Mouse (Mus musculus) splenic B cell, adult 2 months (primary cell): ENCODE data around the gene Dbndd1.
"Not testable (repeated sequence)": the region's sequence is repeated elsewhere in the genome, so short reads cannot be mapped to it uniquely, and the experiment has no call there.

Experiments used
- DNase-seq: peaks from one replicate; pipeline ENCODE4 v3.0.0-alpha.2; 2011; ENCODE audit warnings: low read depth, low spot score
- H3K27me3 ChIP-seq: 2 replicates; pipeline ENCODE4 v1.6.1; 2012; ENCODE audit warnings: mild to moderate bottlenecking, low read length, moderate library complexity, mixed read lengths; ENCODE audit not compliant: control insufficient read depth, poor library complexity, insufficient read depth, severe bottlenecking
- H3K36me3 ChIP-seq: 2 replicates; pipeline ENCODE4 v1.6.1; 2012; ENCODE audit warnings: mild to moderate bottlenecking, low read length, moderate library complexity, mixed read lengths; ENCODE audit not compliant: control insufficient read depth, poor library complexity, insufficient read depth, severe bottlenecking

The Dbndd1 gene

DNA sequence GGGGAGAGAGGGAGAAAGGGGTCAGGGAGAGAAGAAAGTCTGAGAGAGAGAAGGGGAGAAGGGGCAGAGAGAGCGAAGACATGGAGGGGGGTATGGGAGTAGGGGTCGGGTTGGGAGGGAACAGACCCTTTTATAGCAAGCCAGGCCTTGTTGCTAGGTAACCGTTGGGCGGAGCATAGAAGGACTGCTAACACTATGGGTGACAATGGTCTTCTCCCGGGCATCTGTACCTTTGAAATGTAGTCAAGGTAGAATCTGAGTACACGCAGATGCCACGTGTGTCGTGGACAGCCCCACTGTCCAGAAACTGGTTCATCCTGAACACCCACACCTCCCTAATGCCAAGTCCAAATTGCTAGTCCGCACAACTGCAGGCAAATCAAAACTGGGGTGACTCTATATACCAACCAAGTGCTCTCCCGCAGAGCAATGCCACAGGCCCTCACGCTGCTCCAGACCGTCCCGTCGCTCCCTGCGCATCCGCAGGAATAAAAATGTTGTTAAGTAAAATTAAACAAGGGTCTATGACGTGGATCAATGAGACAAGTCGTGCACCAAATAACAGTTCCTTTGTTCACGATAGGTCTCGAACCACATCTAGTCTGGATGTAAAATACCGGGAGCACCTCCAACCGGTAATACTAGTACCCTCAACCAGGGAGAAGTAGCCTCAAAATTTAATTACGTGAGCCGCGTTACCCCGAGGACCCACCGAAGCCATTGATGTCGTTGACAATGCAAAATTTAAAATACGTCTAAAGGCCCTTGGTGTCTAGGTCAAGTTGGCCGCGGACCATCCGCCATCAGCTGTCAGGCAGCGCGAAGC is 38.1 kb downstream of the Dbndd1 start:
- no peaks in the 10 kb centered on the region for H3K27me3 ChIP-seq
- DNase-seq = peak; percentile 20

DNA sequence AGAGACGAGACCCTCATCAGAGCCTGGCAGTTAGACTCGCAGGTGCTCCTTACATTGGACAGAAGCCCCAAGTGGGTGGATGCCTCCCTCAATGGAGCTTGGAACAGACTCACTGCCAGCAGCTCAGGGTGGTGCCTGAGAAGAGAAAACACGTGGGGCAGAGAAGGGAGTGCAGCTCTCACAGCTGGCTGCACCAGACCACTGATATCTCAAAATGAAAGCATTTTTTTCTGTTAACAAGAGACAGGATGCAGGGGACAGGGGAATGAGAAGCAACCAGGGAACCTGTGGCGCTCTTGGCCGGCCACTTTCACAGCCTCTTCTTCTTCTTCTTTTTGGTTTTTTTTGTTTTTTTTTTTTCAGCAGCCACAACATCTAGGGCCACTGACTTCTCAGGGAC is 40.7 kb downstream of the Dbndd1 start:
- H3K36me3 ChIP-seq, H3K27me3 ChIP-seq: not testable (repeated sequence)
- DNase-seq = peak; percentile 8

More for the DNA sequence above, 38.1 kb downstream of the Dbndd1 start:
- H3K36me3 ChIP-seq = no peaks in the 10 kb centered on the region

DNA sequence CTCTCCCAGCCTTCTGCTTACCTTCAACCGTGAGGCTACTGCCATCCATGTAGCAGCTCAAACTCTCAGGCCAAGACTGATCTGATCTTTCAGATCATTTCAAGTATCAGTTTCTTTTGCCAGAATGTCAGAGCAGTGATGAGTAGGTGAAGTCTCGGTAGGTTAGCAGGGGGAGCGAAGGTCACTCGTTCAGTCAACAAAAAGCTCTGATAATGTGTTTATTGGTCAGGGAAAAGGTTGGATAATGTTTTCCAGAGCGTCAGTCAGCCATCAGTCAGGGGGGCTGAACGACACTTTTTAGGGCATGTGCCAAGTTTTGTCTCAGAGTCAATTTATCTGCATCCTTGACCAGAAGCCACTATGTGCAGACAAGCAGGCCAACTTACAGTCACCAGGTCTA is 42.3 kb downstream of the Dbndd1 start:
- not testable (repeated sequence) for DNase-seq, H3K27me3 ChIP-seq, H3K36me3 ChIP-seq

DNA sequence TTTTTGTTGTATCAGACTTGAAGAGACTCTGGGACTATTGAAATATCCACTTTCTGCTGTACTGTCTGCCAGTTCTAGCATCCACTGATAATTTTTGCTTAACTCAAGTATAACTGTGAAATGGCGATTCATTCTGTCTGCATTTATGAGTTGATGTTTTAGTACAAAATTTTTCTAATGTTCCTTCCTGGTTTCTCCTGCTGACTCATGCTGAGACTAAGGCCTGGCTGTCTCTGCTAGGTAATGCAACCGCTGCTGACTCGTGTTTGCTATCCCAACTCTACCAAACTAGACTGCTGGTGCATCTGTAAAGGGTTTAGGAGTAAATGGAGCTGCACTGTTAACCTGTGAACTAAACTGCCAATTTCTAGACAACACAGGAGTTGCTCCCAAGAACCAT is 47.8 kb downstream of the Dbndd1 start:
- Histone ChIP-seq H3K36me3 (no peaks in the 10 kb centered on the region), H3K27me3 (no peaks in the 10 kb centered on the region)
- DNase-seq = no peak

DNA sequence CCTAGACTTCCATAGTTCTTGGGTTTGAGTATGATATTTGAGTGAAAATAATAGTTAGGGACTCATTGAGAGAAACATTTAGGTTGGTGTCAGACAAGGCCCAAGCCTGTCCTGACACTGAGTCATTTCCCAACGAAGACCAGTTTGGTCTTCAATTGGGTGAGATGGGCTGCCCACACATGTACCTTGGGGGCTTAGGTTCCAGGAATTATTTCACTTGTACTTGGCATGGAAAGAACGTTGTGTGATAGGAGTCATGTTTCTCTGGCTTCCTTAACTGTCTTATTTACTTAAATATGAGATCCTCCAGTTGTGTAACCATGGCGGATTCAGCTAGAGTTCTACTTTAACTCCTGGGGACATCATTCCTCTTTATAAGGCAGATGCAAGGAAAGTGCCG is 51.6 kb downstream of the Dbndd1 start:
- DNase-seq = no peak
- Histone ChIP-seq H3K36me3 (no peaks in the 10 kb centered on the region; the same call in 1 of the 2 replicates), H3K27me3 (no peaks in the 10 kb centered on the region)
